Mouse (Mus musculus) neutrophil, adult 5-6 weeks (primary cell): Measurements from ENCODE around the gene Bmp2k. TPM values are rescaled to one million over a fixed set of nuclear protein-coding genes. Genes with fewer than 3 reads are reported as not detected.
A peak's percentile ranks its signal among the peaks of the same experiment; 100 is the strongest.

Experiments
- ATAC-seq: fragments of 151-379, 151-347 bp; 2 replicates; pipeline ENCODE4 v1.8.0; 2017; ENCODE audit warnings: mild to moderate bottlenecking, moderate TSS enrichment; ENCODE audit not compliant: insufficient number of reproducible peaks, poor library complexity, low FRiP score, severe bottlenecking; ENCODE audit errors: extremely low read depth
- total RNA-seq: library from RNA; stranded (forward); fragments of 200-1000 nt; gene quantifications from 2 replicates; pipeline ENCODE4 v1.2.3, GENCODE M21; 2017

Gene Bmp2k
- total RNA-seq = 107 and 117 TPM in 2 replicates

DNA sequence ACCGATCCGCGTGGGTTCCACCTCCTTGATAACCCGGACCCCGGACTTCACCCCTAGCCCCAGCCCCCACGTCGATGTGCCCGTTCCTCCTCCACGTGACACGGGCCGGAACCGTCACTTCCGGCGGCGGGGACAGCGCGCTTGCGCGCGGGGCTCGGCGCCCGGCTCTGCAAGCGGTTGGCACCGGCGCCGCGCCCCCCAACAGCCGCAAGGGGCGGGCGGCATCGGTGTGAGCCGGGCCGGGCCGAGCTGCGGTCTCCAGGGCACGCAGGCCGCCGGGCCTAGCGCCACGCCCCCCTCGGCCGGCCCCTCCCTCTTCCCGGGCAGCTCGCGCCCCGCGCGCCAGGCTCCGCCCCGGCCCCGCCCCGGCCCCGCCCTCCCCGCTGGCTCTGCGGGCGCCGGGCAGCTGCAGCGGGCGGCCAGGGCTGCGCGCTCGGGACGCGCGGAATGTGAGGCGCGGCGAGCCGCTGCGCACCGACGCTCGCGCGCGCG, at the start of gene Bmp2k:
Gene Bmp2k (plus strand): TSS at position 380 of the 492 bp plus-strand sequence.
- peak; percentile 63 for ATAC-seq

GRCm38 (mm10) chr5:96948856-96949527, 48.5 kb upstream of the Bmp2k start:
- ATAC-seq = peak; percentile 76

- ATAC-seq = peak; percentile 48
Observed at GRCm38 (mm10) chr5:96949839-96950666, 47.4 kb upstream of the Bmp2k start.

GRCm38 (mm10) chr5:96950667-96951492, 46.6 kb upstream of the Bmp2k start:
- ATAC-seq = no peak

- ATAC-seq = no peak
Observed at GRCm38 (mm10) chr5:96951493-96952105, 45.9 kb upstream of the Bmp2k start.

DNA sequence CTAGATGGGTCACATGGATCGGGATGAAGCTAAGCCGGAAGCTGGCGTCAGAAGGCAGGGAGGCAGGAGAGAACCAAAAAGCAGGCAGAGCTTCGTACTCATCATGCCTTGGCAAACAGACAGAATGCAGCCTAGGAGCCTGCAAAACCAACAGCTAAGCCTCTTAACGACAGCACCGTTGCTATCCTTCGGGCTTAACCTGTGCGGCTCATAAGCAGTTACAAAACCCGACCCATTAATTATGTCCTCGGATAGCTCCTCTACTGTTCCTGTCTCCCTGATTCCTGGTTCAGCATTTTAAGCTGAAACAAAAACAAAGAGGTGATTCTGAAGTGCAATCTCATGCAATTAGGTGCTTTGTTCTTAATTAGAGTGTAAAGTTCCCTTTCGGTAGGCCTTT, 43.4 kb upstream of the Bmp2k start:
- ATAC-seq = no peak

- no peak for ATAC-seq
Observed at GRCm38 (mm10) chr5:96954466-96955027, 42.9 kb upstream of the Bmp2k start.

- no peak for ATAC-seq
Observed at GRCm38 (mm10) chr5:96956926-96957325, 40.6 kb upstream of the Bmp2k start.

DNA sequence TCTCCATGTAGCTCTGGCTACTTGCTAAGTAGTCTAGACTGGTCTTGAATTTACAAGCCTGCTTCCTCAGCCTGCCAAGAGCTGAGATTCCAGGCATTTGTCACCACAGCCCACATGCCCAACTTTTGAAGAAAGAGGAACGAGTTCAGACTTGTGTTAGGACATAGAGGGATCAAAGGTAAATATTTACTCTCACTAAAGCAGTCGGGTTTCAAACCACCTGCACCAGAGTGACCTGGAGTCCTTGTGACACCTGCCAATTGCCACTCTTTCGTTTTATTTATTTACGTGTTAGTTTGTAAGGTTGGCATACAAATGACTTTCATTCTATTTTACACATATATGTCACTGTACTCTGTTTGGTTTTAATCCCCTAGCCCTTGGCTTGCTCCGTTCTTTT, 36.4 kb upstream of the Bmp2k start:
- no peak for ATAC-seq

DNA sequence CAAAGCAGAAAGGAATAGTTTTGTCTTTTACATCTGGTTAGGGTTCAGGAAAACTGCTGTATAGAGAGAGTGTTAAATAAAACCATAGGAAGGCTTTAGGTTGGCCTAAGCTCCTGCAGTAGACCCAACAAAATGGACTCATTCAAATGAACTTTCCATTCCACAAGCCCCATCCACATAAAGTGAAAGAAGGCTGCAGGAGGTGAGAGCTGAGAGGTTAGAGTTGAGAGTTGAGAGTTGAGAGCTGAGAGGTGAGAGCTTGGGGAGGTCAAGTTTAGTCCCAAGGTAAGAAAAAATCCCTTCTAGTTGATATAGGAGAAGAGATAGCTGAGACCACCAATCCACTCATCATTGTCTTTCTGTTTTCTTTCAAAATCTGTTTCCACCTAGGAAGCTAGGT, 35.6 kb upstream of the Bmp2k start:
- ATAC-seq = no peak

DNA sequence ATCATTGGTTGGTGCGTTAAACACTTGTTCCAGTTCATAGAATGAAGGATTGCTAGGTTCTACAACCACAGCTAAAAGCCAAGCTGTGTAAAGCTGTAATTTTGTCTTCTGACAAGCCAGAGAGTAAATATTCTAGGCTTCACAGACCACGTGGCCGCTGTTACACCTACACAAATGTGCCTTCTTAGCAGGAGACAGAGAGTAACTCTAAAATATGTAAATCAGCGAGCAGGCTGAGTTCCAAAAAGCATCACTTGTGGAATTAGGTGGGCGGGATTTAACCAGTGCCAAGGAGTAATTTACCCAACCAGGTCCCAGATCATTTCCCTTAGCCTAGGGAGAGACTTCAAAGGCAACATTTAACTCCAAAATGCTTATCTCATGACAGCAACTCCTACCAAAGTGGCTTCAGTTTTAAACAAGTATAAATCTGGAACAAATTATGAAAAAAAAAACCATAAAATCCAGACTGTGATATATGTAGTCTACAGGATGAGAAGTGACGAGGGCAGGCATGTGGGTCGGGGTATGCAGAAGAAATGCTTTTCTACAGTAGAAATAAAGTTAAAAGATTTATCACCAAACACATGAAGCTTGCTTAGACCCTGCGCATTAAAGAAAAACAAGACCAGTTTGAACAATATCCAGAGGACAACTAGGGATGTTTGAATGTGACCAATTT, 35.1 kb upstream of the Bmp2k start:
- ATAC-seq = no peak

- peak; percentile 60; the same call in 1 of the 2 replicates for ATAC-seq
Observed at GRCm38 (mm10) chr5:96962934-96963301, 34.6 kb upstream of the Bmp2k start.

DNA sequence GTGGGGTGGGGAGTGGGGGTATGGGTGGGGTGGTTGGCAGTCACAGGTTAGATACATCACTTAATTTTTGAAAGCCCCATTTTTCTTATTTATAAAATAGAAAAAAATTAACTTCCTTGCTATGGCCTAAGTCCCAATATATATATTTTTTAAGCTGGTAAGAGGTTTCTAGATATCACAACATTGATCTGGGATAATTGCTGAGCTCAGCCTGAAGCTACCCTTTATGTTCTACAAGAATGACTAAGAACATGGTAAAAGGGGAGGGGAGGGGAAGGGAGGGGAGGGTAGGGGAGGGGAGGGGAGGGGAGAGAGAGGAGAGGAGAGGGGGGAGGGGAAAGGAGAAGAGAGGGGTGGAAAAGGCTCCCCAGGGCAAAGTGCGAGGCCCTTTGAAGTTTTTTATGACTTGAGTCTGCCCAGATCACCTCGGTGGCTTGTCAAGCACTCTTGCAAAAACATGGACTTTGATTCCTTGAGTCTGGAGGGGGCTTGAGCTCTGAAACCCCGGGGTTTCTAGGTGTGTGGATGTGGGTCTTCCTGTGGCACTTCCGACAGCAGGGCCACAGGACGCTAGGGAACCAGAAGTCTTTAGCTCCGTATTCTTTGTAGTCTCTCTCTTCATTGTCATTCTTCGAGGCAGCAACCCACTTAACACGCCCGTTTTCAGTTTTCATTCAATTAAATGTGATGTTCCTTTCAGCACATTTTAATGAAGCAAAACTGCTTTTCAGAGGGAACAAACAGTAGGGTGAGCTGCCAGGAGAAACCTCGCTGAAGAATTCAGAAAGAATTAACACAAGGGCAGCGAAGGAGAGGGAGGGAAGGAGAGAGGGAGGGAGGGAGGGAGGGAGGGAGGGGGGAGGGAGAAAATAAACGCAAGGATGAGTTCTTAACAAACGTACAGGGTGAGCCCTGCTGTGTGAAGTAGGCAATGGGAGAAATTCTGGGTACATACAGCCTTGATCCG, 33.1 kb upstream of the Bmp2k start:
- ATAC-seq = no peak

GRCm38 (mm10) chr5:96965029-96965403, 32.5 kb upstream of the Bmp2k start:
- no peak for ATAC-seq

- ATAC-seq = no peak
Observed at GRCm38 (mm10) chr5:96965503-96965902, 32.0 kb upstream of the Bmp2k start.

- ATAC-seq = no peak
Observed at GRCm38 (mm10) chr5:96968628-96969027, 28.9 kb upstream of the Bmp2k start.

GRCm38 (mm10) chr5:96969032-96969431, 28.5 kb upstream of the Bmp2k start:
- no peak for ATAC-seq
